8 mouse cellular contexts compared by ENCODE assay signal in the genomic region with DNA sequence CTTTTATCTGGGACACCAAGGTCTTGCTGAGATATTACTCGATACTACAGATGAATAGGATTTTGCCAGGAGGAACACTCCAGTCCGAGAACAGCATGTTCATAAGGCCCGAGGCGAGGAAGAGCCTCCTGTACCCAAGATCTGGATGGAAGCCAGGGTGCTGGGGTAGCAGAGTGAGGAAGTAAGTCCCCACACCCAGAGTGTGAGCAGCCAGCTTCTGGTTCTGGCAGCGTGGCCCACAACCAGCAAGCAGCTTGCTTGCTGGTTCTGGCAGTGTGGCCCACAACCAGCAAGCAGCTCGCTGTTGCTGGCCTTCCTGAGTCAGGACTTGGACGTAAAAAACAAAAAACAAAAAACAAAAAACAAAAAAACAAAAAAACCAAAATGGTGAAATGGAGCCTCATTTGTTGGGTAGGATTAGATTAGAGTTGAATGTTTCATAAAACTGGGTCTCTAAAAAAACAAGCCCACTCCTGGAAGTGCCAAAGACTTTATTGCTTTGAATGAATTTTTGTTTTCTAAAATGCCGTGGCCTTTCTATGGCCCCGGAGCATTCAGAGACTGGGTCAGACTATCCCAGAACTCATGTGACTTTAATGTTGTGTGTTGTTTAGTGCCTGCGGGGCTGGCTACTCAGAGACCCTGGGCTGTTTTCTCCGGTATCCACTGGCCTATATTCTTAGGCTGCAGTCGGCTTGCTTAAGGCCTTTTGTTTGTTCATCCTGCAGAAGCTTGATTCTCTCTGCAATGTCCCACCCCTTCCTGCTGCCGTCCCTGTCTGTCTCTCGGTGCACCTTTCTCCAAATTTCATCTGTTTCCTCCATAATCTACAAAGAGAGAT. TPM values are rescaled to one million over a fixed set of nuclear protein-coding genes. Genes with fewer than 3 reads are reported as not detected.
DNase-seq lines count a peak whose midpoint lies in the region; ATAC-seq and TF ChIP-seq lines count a peak whose summit lies in the region.

No protein-coding gene starts in this region.

- no peak overlapping the region for H3K4me3 ChIP-seq in kidney, adult 2 months (ENCODE audit: insufficient read depth, low read depth, low read length)
- peak overlapping the region; percentile 14; the same call in 1 of the 2 replicates for H3K4me3 ChIP-seq in hindbrain, embryonic 13.5 days
- no peak overlapping the region for H3K4me3 ChIP-seq in limb, embryonic 11.5 days (ENCODE audit: low read depth, low read length)
- peak overlapping the region; percentile 5; the same call in 1 of the 2 replicates for H3K4me3 ChIP-seq in midbrain, embryonic 13.5 days (replicated peaks)

- no peak for TF ChIP-seq CTCF in kidney, adult 2 months (conservative IDR thresholded peaks at IDR 0.05; ENCODE audit: insufficient read depth, insufficient read length, low read depth, low read length)

- no peak for TF ChIP-seq POLR2A in kidney, adult 2 months (IDR thresholded peaks at IDR 0.05; ENCODE audit: low read depth, low read length)

- WGBS in kidney, adult 2 months: 31% methylated on average over 14 of the region's 14 CpGs
- WGBS in hindbrain, embryonic 13.5 days: 32% methylated on average over 14 of the region's 14 CpGs
- 56% methylated on average over 14 of the region's 14 CpGs for WGBS in limb, embryonic 11.5 days
- WGBS in midbrain, embryonic 13.5 days: 26% methylated on average over 14 of the region's 14 CpGs

- no peaks in the 10 kb centered on the region for H3K36me3 ChIP-seq in kidney, adult 2 months (ENCODE audit: control insufficient read depth, insufficient read depth, low read length)
- H3K36me3 ChIP-seq in hindbrain, embryonic 13.5 days: no peaks in the 10 kb centered on the region
- H3K36me3 ChIP-seq in limb, embryonic 11.5 days (ENCODE audit: control insufficient read depth, insufficient read depth, low read length): no peaks in the 10 kb centered on the region
- 0 out of 2 replicates have a peak, but pooled peaks cover 2% of the 10 kb centered on the region for H3K36me3 ChIP-seq in midbrain, embryonic 13.5 days

- ATAC-seq in hindbrain, embryonic 13.5 days (ENCODE audit: low FRiP score): peak; percentile 31; the same call in 1 of the 2 replicates
- ATAC-seq in limb, embryonic 11.5 days (ENCODE audit: insufficient number of reproducible peaks, low FRiP score, low TSS enrichment, low read depth): no peak
- ATAC-seq in midbrain, embryonic 13.5 days: peak; percentile 41
- ATAC-seq in activated CD4-positive, CD25-positive, alpha-beta regulatory T cell, adult 4 months: no peak

- DNase-seq in kidney, adult 2 months: peak; percentile 70
- DNase-seq in kidney, adult 9 months: no peak
- peak; percentile 76 for DNase-seq in cerebellum, adult 9-11 months
- DNase-seq in gastrocnemius, adult 18-20 months (ENCODE audit: low spot score): peak; percentile 91
- no peak for DNase-seq in limb, embryonic 11.5 days (ENCODE audit: low spot score)

- H3K27ac ChIP-seq in kidney, adult 2 months (ENCODE audit: insufficient read depth, low read depth, low read length): peak overlapping the region; percentile 51
- H3K27ac ChIP-seq in hindbrain, embryonic 13.5 days: peak overlapping the region; percentile 80
- H3K27ac ChIP-seq in limb, embryonic 11.5 days (replicated peaks; ENCODE audit: low read depth, low read length): peak overlapping the region; percentile 43
- peak overlapping the region; percentile 78 for H3K27ac ChIP-seq in midbrain, embryonic 13.5 days

- peak overlapping the region; percentile 41 for H3K4me2 ChIP-seq in hindbrain, embryonic 13.5 days
- peak overlapping the region; percentile 29 for H3K4me2 ChIP-seq in limb, embryonic 11.5 days (ENCODE audit: low read depth, severe bottlenecking)
- H3K4me2 ChIP-seq in midbrain, embryonic 13.5 days (replicated peaks): peak overlapping the region; percentile 41

- peaks cover 27% of the 10 kb centered on the region for H3K4me1 ChIP-seq in kidney, adult 2 months (ENCODE audit: control insufficient read depth, insufficient read depth, low read length)
- peaks cover 61% of the 10 kb centered on the region for H3K4me1 ChIP-seq in hindbrain, embryonic 13.5 days (replicated peaks)
- peaks cover 26% of the 10 kb centered on the region for H3K4me1 ChIP-seq in limb, embryonic 11.5 days (ENCODE audit: control insufficient read depth, insufficient read depth, low read length)
- H3K4me1 ChIP-seq in midbrain, embryonic 13.5 days (replicated peaks): peaks cover 63% of the 10 kb centered on the region

- H3K9ac ChIP-seq in hindbrain, embryonic 13.5 days: peak overlapping the region; percentile 56
- no peak overlapping the region for H3K9ac ChIP-seq in limb, embryonic 11.5 days (ENCODE audit: low read length)
- H3K9ac ChIP-seq in midbrain, embryonic 13.5 days (replicated peaks): peak overlapping the region; percentile 52; the same call in 1 of the 2 replicates

- no peaks in the 10 kb centered on the region for H3K27me3 ChIP-seq in kidney, adult 2 months (replicated peaks; ENCODE audit: control insufficient read depth, insufficient read depth, low read length)
- no peaks in the 10 kb centered on the region for H3K27me3 ChIP-seq in hindbrain, embryonic 13.5 days
- no peaks in the 10 kb centered on the region for H3K27me3 ChIP-seq in limb, embryonic 11.5 days (ENCODE audit: control insufficient read depth, insufficient read depth, low read length)
- no peaks in the 10 kb centered on the region for H3K27me3 ChIP-seq in midbrain, embryonic 13.5 days

- no peaks in the 10 kb centered on the region for H3K9me3 ChIP-seq in hindbrain, embryonic 13.5 days
- H3K9me3 ChIP-seq in limb, embryonic 11.5 days (ENCODE audit: control insufficient read depth, low read length): no peaks in the 10 kb centered on the region
- no peaks in the 10 kb centered on the region for H3K9me3 ChIP-seq in midbrain, embryonic 13.5 days

RNA-seq across cellular contexts. Expression of a gene that starts 11.7 kb away (rescaled TPM):
- 30.2 and 34.2 TPM in 2 replicates for polyA plus RNA-seq in kidney, adult 2 months (2012; rRNA removed)
- total RNA-seq in gastrocnemius, adult 18-20 months (2021): 10 to 100 TPM; 41.8 to 46.3 TPM
- 14.7 and 15.9 TPM in 2 replicates for polyA plus RNA-seq in hindbrain, embryonic 13.5 days (2015; fragmentation: Nextera tagmentation; extraction: Ambion mirVana)
- 14.1 TPM in 2 replicates for polyA plus RNA-seq in limb, embryonic 11.5 days (2014; fragmentation: Nextera tagmentation; extraction: Ambion mirVana)
- polyA plus RNA-seq in midbrain, embryonic 13.5 days (2015; fragmentation: Nextera tagmentation; extraction: Ambion mirVana): 14.9 and 18.3 TPM in 2 replicates
- polyA plus RNA-seq in activated CD4-positive, CD25-positive, alpha-beta regulatory T cell, adult 4 months (2017; shearing (Covaris generic)): under 1 TPM in 1 of 2 experiments, not detected in 1; 0.07 TPM

RNA-seq across cellular contexts. Expression of a gene that starts 38.9 kb away (rescaled TPM):
- 43.2 and 55.0 TPM in 2 replicates for polyA plus RNA-seq in kidney, adult 2 months (2012; rRNA removed)
- total RNA-seq in gastrocnemius, adult 18-20 months (2021): 10 to 100 TPM; 50.6 to 56.2 TPM
- polyA plus RNA-seq in hindbrain, embryonic 13.5 days (2015; fragmentation: Nextera tagmentation; extraction: Ambion mirVana): 233 and 239 TPM in 2 replicates
- 348 and 359 TPM in 2 replicates for polyA plus RNA-seq in limb, embryonic 11.5 days (2014; fragmentation: Nextera tagmentation; extraction: Ambion mirVana)
- 242 and 257 TPM in 2 replicates for polyA plus RNA-seq in midbrain, embryonic 13.5 days (2015; fragmentation: Nextera tagmentation; extraction: Ambion mirVana)
- 100 to 1,000 TPM; 196 to 245 TPM for polyA plus RNA-seq in activated CD4-positive, CD25-positive, alpha-beta regulatory T cell, adult 4 months (2017; shearing (Covaris generic))

Comparison
In these comparisons a context has a peak if more than half of its experiments do, and no peak if none do; other contexts are left out.
1. DNase-seq: peak in kidney, adult 2 months (single experiment), cerebellum, adult 9-11 months (single experiment) and gastrocnemius, adult 18-20 months (single experiment); none in kidney, adult 9 months (single experiment) and limb, embryonic 11.5 days (single experiment).
2. H3K4me3 ChIP-seq: peak in hindbrain, embryonic 13.5 days (single experiment) and midbrain, embryonic 13.5 days (single experiment); none in kidney, adult 2 months (single experiment) and limb, embryonic 11.5 days (single experiment).
3. ATAC-seq: peak in hindbrain, embryonic 13.5 days (single experiment) and midbrain, embryonic 13.5 days (single experiment); none in limb, embryonic 11.5 days (single experiment) and activated CD4-positive, CD25-positive, alpha-beta regulatory T cell, adult 4 months (single experiment).
4. RNA of a gene that starts 11.7 kb away (polyA plus RNA-seq): 30.2 to 34.2 TPM in kidney, adult 2 months, 14.9 to 18.3 TPM in midbrain, embryonic 13.5 days, 14.7 to 15.9 TPM in hindbrain, embryonic 13.5 days and 14.1 TPM in limb, embryonic 11.5 days; 0.07 TPM in activated CD4-positive, CD25-positive, alpha-beta regulatory T cell, adult 4 months; every median in the first group is over 10 times any median in the second.
5. Peak in every context shown above with its lines, with median percentiles within 50 percentile points of each other: H3K27ac ChIP-seq and H3K4me2 ChIP-seq.